Mouse (Mus musculus) heart, adult 2 months (tissue): ENCODE results near the gene Mad2l2. TPM values are rescaled to one million over a fixed set of nuclear protein-coding genes. Genes with fewer than 3 reads are reported as not detected.
A peak's percentile ranks its signal among the peaks of the same experiment; 100 is the strongest.

Source experiments
- DNase-seq, 2 experiments: peaks; one replicate each; pipeline ENCODE4 v3.0.0; 2021
- H3K27ac ChIP-seq: fragments of 200-600 bp; 2 replicates; pipeline ENCODE4 v1.8.1; 2022
- H3K27me3 ChIP-seq: fragments of 200-500 bp; 2 replicates; pipeline ENCODE4 v1.6.1; 2012; ENCODE audit warnings: mild to moderate bottlenecking, low read length, inconsistent platforms, mixed read lengths; ENCODE audit not compliant: control insufficient read depth, insufficient read depth
- H3K36me3 ChIP-seq: fragments of 200-500 bp; 2 replicates; pipeline ENCODE4 v1.6.1; 2012; ENCODE audit warnings: low read length, inconsistent platforms; ENCODE audit not compliant: control insufficient read depth, insufficient read depth
- H3K4me1 ChIP-seq: fragments of 200-500 bp; 2 replicates; pipeline ENCODE4 v1.6.1; 2011; ENCODE audit warnings: low read length; ENCODE audit not compliant: control insufficient read depth, insufficient read depth
- H3K4me3 ChIP-seq: fragments of 200-600 bp; 2 replicates; pipeline ENCODE4 v1.8.1; 2022
- H3K79me2 ChIP-seq: fragments of 200-500 bp; replicated peaks from 2 replicates; pipeline ENCODE4 v1.6.1; 2012; ENCODE audit warnings: mild to moderate bottlenecking, inconsistent platforms, low read length, moderate library complexity, mixed read lengths; ENCODE audit not compliant: control insufficient read depth, insufficient read depth
- H3K9ac ChIP-seq: fragments of 200-500 bp; 2 replicates; pipeline ENCODE4 v1.6.1; 2012; ENCODE audit warnings: low read depth, mild to moderate bottlenecking, control low read depth, inconsistent platforms, low read length, mixed read lengths
- CTCF ChIP-seq: fragments of 200-600 bp; IDR thresholded peaks from 2 replicates; pipeline ENCODE4 v1.8.1; 2022; ENCODE audit warnings: antibody characterized with exemption, mild to moderate bottlenecking, moderate library complexity
- EP300 ChIP-seq: fragments of 200-500 bp; IDR thresholded peaks from 2 replicates; pipeline ENCODE4 v1.6.1; 2011; ENCODE audit warnings: low read depth, low read length, control low read depth; ENCODE audit not compliant: insufficient read depth
- POLR2A ChIP-seq: fragments of 200-500 bp; IDR thresholded peaks from 2 replicates; pipeline ENCODE4 v1.6.1; 2011; ENCODE audit warnings: mild to moderate bottlenecking, low read depth, low read length, control low read depth; ENCODE audit not compliant: insufficient read depth
- WGBS: fragments of 180-500 bp; shearing (Covaris S2); methylation state at CpG from one replicate; pipeline ENCODE4 v1.1.7; 2018; 5-methylcytosine and 5-hydroxymethylcytosine counted together
- intact Hi-C: fragments of 180-260 bp; cut with DNase I; formaldehyde crosslinking; loops from one replicate; pipeline ENCODE4 v1.15.1; 2025
- polyA plus RNA-seq: library from polyadenylated mRNA; depleted of rRNA; stranded (reverse); fragments of >200 nt; gene quantifications from 2 replicates; pipeline ENCODE4 v1.2.3, GENCODE M21; 2012
- total RNA-seq, 2 experiments: library from RNA; stranded (reverse); gene quantifications; 2 replicates each; pipeline ENCODE4 v1.2.3; 2021

Mad2l2 gene
- total and polyA plus RNA-seq, 3 experiments = 11.0 to 21.9 (median 13.8) TPM

DNA sequence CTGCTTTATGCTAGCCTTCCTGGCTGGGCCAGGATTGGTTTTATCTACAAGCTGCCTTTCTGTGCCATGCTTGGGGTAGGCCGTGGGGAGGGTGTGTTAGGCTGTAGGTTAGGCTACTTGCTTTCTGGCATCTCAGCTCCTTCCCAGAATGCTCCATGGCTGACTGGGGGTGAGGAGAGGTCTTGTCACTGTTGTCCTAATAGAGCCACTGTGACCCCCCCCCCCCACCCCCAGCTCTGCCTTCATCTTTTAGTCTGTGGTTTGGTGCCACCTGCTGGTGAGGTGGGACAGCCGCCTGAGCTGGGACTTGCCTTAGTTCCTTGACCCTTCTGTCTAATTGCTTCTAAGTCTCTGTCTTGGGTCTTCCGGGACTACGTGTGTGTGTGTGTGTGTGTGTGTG, 36.8 kb downstream of the Mad2l2 start:
- Histone ChIP-seq H3K36me3 (no peaks in the 10 kb centered on the region), H3K27me3 (peaks cover 7% of the 10 kb centered on the region; the same call in 1 of the 2 replicates), H3K79me2 (no peaks in the 10 kb centered on the region), H3K4me1 (no peaks in the 10 kb centered on the region), H3K27ac (no peak overlapping the region), H3K9ac (no peak overlapping the region), H3K4me3 (no peak overlapping the region)
- WGBS = 22% methylated on average over 4 of the region's 4 CpGs
- DNase-seq = peak; percentile 63 to 72
- TF ChIP-seq POLR2A (no peak), CTCF (peak; percentile 67)
- intact Hi-C loops = loop anchor here (1.0 to 5.0 kb wide), 2 partner anchors 53 to 440 kb away; no protein-coding TSS in a partner anchor

DNA sequence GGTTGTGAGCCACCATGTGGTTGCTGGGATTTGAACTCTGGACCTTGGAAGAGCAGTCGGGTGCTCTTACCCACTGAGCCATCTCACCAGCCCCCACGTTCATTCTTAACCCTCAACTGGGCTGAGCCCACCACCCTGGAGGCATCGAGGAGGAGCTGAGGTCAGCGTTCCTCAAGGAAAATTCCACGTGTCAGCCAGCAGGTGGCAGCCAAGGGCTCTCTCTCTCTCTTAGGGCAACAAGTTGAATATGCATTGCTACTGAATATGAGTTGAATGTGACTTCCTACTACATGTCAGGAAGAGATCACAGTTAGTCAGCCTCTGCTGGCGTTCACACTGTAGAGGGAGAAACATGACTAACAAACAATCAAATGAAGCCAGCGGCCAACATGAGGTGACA, 38.1 kb downstream of the Mad2l2 start:
- no peaks in the 10 kb centered on the region for H3K4me1 ChIP-seq
- H3K4me3 ChIP-seq = no peak overlapping the region
- intact Hi-C loops = loop anchor here (5.0 kb wide), 1 partner anchor 439 kb away; no protein-coding TSS in a partner anchor
- H3K27me3 ChIP-seq = peaks cover 11% of the 10 kb centered on the region
- no peak overlapping the region for H3K9ac ChIP-seq
- peak; percentile 86 for TF ChIP-seq CTCF
- TF ChIP-seq POLR2A = no peak
- H3K79me2 ChIP-seq = no peaks in the 10 kb centered on the region
- H3K36me3 ChIP-seq = no peaks in the 10 kb centered on the region
- DNase-seq = peak; percentile 56 to 74
- WGBS = 17% methylated on average over 7 of the region's 7 CpGs
- no peak overlapping the region for H3K27ac ChIP-seq

DNA sequence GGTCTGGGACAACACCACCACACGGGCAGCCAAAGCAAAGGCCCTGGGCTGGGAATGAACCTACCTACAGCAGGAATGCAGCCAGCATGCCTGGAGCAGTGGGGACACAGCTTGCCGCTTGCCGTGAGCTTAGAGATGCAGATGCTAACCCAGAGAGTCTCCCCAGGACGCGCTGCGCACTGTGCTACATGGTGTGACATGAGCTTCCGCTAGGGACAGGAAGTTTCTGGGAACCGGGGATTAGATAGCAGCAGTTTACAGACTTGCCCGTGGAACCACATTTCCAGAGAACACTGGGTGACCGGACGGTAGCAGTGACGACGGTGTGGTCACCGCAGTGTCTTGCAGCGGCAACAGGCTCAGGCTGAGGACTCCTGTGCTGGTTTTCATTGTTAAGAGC, 39.4 kb downstream of the Mad2l2 start:
- Histone ChIP-seq H3K4me1 (no peaks in the 10 kb centered on the region), H3K79me2 (no peaks in the 10 kb centered on the region), H3K9ac (no peak overlapping the region), H3K4me3 (no peak overlapping the region), H3K36me3 (no peaks in the 10 kb centered on the region), H3K27me3 (peaks cover 13% of the 10 kb centered on the region), H3K27ac (no peak overlapping the region)
- 19% methylated on average over 15 of the region's 15 CpGs for WGBS
- intact Hi-C loops = loop anchor here (5.0 kb wide), 1 partner anchor 438 kb away; no protein-coding TSS in a partner anchor
- DNase-seq = no peak
- TF ChIP-seq CTCF (no peak), POLR2A (no peak), EP300 (no peak)

DNA sequence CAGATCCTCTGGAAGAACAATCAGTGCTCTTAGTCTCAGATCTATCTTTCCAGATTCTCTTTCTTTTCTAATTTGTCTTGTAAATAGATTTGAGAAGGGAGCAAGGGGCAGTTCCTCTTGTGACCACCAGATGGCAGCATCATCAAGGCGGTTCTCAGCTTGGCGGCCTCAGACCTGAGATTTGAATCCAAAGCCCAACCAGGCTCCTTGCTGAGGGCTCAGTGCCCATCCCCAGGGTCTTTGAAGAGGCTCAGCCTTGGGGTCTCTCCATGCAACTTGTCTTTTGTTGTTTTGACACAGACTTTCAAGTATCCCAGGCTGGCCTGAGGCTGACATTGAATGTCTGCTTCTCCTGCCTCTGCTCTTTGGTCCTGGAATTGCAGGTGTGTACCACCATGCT, 40.7 kb downstream of the Mad2l2 start:
- Histone ChIP-seq H3K9ac (no peak overlapping the region), H3K4me3 (no peak overlapping the region), H3K27me3 (peaks cover 10% of the 10 kb centered on the region), H3K36me3 (no peaks in the 10 kb centered on the region), H3K79me2 (no peaks in the 10 kb centered on the region), H3K4me1 (no peaks in the 10 kb centered on the region), H3K27ac (no peak overlapping the region)
- TF ChIP-seq POLR2A = no peak
- TF ChIP-seq EP300 = no peak
- TF ChIP-seq CTCF = no peak
- intact Hi-C loops = loop anchor here (2.0 kb wide), 1 partner anchor 258 kb away; no protein-coding TSS in a partner anchor
- WGBS = 2% methylated on average over 2 of the region's 2 CpGs
- DNase-seq = peak in 1 of 2 experiments; percentile 65

DNA sequence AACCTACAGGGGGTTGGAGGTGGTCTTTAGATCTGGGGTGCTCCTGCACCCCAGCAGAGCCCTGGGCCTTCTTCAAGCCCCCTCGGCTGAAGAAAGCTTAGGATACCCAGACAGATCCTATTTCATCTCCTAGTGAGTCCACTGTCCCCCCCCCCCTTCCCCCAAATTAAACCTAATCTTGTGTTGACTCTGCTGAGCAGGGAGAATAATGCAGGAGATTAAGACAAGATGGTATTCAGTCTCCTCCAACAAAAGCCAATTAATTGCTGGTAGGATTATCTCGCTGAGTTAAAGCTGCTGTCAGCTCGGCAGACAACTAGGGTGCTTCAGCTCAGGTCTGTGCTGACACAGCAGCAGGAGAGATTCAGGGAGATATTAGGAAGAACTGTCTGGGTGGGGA, 41.1 kb downstream of the Mad2l2 start:
- WGBS = 40% methylated on average over 3 of the region's 3 CpGs
- intact Hi-C loops = loop anchor here (2.0 kb wide), 1 partner anchor 258 kb away; no protein-coding TSS in a partner anchor

DNA sequence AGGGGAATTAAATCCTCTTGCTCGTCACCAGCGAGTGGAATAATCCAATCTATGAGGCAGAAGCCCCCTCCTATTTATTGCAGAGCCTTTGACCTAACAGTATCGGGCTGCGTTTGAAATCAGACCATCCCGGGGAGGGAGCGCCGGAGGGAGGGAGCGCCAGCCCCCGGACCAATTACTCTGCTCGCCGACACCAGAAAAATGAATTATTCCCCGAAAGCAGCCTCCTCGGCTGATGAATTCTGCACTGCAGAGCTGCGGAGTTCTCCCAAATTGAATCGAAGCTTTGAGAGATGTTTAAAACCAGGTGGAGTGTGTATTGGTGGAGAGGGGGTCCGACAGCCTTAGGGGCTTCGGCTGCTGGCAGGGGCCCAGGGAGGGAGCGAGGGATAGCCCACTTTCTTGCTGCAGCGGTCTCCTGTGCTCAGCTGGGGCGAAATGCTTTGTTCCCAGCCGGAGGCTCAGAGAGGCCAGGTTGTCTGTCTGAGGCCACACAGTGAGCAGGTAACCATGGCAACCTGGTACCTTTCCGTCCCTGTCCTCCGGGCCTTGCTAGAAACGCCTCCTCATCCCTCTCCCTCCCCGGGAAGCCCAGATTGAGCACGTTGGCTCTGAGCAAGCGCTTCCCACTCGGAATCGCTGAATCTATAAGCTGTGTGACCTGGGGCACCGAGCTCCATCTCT, 43.8 kb downstream of the Mad2l2 start:
- peaks cover 10% of the 10 kb centered on the region for H3K27me3 ChIP-seq

More for the DNA sequence above, 41.1 kb downstream of the Mad2l2 start:
- Histone ChIP-seq H3K27ac (no peak overlapping the region), H3K4me3 (no peak overlapping the region), H3K4me1 (no peaks in the 10 kb centered on the region), H3K9ac (no peak overlapping the region), H3K27me3 (peaks cover 10% of the 10 kb centered on the region), H3K79me2 (no peaks in the 10 kb centered on the region), H3K36me3 (no peaks in the 10 kb centered on the region)
- TF ChIP-seq EP300 (no peak), POLR2A (no peak), CTCF (no peak)
- DNase-seq = no peak

More for the DNA sequence above, 43.8 kb downstream of the Mad2l2 start:
- no peaks in the 10 kb centered on the region for H3K36me3 ChIP-seq
- H3K4me1 ChIP-seq = no peaks in the 10 kb centered on the region
- no peak overlapping the region for H3K4me3 ChIP-seq
- TF ChIP-seq CTCF (no peak), POLR2A (no peak), EP300 (no peak)
- intact Hi-C loops = no loop called here
- no peak for DNase-seq
- no peak overlapping the region for H3K9ac ChIP-seq
- 3% methylated on average over 30 of the region's 30 CpGs for WGBS
- no peaks in the 10 kb centered on the region for H3K79me2 ChIP-seq
- no peak overlapping the region for H3K27ac ChIP-seq
